Mouse (Mus musculus): Measurements from ENCODE around the gene Ccm2. TPM values are rescaled to one million over a fixed set of nuclear protein-coding genes. Genes with fewer than 3 reads are reported as not detected.

The Ccm2 gene
- polyA plus RNA-seq, 1 experiment from 2014 or later: 33.9 TPM

DNA sequence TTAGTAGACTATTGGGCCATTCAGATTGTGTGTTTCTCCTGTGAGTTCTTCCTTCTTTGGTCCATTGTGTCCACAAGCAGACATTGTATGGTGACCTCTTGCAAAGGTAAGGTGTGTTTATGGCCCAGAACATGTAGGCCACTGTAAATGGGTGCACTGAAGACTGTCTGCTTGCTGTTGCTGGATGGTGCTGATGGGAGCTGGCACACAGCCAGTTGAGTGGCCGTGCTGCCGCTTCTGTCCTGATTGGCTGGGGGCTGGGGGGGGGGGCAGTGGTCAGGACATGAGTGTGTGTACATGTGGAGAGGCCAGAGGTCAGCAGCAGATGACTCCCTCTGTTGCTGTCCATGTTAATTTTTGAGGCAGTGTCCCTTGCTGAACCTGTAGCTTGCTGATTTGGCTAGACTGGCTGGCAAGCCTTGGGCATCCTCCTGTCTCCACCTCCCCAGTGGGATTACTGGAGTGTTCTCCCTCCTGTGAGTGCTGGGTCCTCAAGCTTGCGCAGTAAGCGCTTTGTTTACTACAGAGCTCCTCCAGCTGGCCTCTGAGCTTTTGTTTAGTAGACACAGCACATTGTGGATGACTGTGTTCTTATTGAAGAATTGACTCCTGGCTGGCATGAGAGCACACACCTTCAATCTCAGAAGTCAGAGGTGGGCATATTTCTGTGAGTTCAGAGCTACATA lies 33.5 kb downstream of the Ccm2 start:
- peaks cover 9% of the 10 kb centered on the region; the same call in 1 of the 2 replicates for H3K4me1 ChIP-seq (ENCODE audit: insufficient read depth)
- H3K27me3 ChIP-seq (ENCODE audit: insufficient read depth, low read length): no peaks in the 10 kb centered on the region
- ATAC-seq (peak; percentile 29; the same call in 1 of the 2 replicates), DNase-seq (peak; percentile 40)
- no peak overlapping the region for H3K4me2 ChIP-seq (ENCODE audit: low read depth, low read length)
- H3K9me3 ChIP-seq (ENCODE audit: low read length): no peaks in the 10 kb centered on the region
- no peak overlapping the region for H3K27ac ChIP-seq (ENCODE audit: low read depth)
- no peak overlapping the region for H3K9ac ChIP-seq (replicated peaks)
- 70% methylated on average over 4 of the region's 4 CpGs for WGBS (ENCODE audit: insufficient replicate concordance)
- TF ChIP-seq EP300 (IDR thresholded peaks at IDR 0.05; ENCODE audit: low read depth) (no peak), CTCF (IDR thresholded peaks at IDR 0.05; ENCODE audit: low read depth) (no peak)
- H3K36me3 ChIP-seq (replicated peaks; ENCODE audit: insufficient read depth, low read length): peaks cover 41% of the 10 kb centered on the region
- no peak overlapping the region for H3K4me3 ChIP-seq (ENCODE audit: low read depth, low read length)

GRCm38 (mm10) chr11:6581560-6581959 lies 34.9 kb downstream of the Ccm2 start:
- no peak for ATAC-seq
- WGBS (ENCODE audit: insufficient replicate concordance): 78% methylated on average over 2 of the region's 2 CpGs
- H3K4me1 ChIP-seq (ENCODE audit: insufficient read depth): peaks cover 18% of the 10 kb centered on the region

GRCm38 (mm10) chr11:6585748-6586147 lies 39.1 kb downstream of the Ccm2 start:
- DNase-seq (no peak), ATAC-seq (no peak)
- H3K36me3 ChIP-seq (replicated peaks; ENCODE audit: insufficient read depth, low read length): peaks cover 57% of the 10 kb centered on the region
- H3K4me3 ChIP-seq (ENCODE audit: low read depth, low read length): no peak overlapping the region
- no peak overlapping the region for H3K9ac ChIP-seq (replicated peaks)
- H3K9me3 ChIP-seq (ENCODE audit: low read length): no peaks in the 10 kb centered on the region
- peaks cover 28% of the 10 kb centered on the region for H3K4me1 ChIP-seq (ENCODE audit: insufficient read depth)
- H3K27ac ChIP-seq (ENCODE audit: low read depth): peak overlapping the region; percentile 1
- H3K27me3 ChIP-seq (ENCODE audit: insufficient read depth, low read length): no peaks in the 10 kb centered on the region
- WGBS (ENCODE audit: insufficient replicate concordance): 86% methylated on average over 8 of the region's 8 CpGs
- TF ChIP-seq CTCF (IDR thresholded peaks at IDR 0.05; ENCODE audit: low read depth): no peak
- no peak for TF ChIP-seq EP300 (IDR thresholded peaks at IDR 0.05; ENCODE audit: low read depth)
- no peak overlapping the region for H3K4me2 ChIP-seq (ENCODE audit: low read depth, low read length)

More at GRCm38 (mm10) chr11:6581560-6581959, 34.9 kb downstream of the Ccm2 start:
- no peak overlapping the region for H3K9ac ChIP-seq (replicated peaks)
- no peak overlapping the region for H3K4me3 ChIP-seq (ENCODE audit: low read depth, low read length)
- no peaks in the 10 kb centered on the region for H3K9me3 ChIP-seq (ENCODE audit: low read length)
- TF ChIP-seq EP300 (IDR thresholded peaks at IDR 0.05; ENCODE audit: low read depth) (no peak), CTCF (IDR thresholded peaks at IDR 0.05; ENCODE audit: low read depth) (no peak)
- H3K4me2 ChIP-seq (ENCODE audit: low read depth, low read length): no peak overlapping the region
- H3K27me3 ChIP-seq (ENCODE audit: insufficient read depth, low read length): no peaks in the 10 kb centered on the region
- H3K36me3 ChIP-seq (replicated peaks; ENCODE audit: insufficient read depth, low read length): peaks cover 39% of the 10 kb centered on the region
- DNase-seq: peak; percentile 49
- no peak overlapping the region for H3K27ac ChIP-seq (ENCODE audit: low read depth)

GRCm38 (mm10) chr11:6586660-6587059 lies 40.0 kb downstream of the Ccm2 start:
- Histone ChIP-seq H3K4me2 (ENCODE audit: low read depth, low read length) (peak overlapping the region; percentile 29; the same call in 1 of the 2 replicates), H3K4me3 (ENCODE audit: low read depth, low read length) (no peak overlapping the region), H3K4me1 (ENCODE audit: insufficient read depth) (peaks cover 36% of the 10 kb centered on the region), H3K27me3 (ENCODE audit: insufficient read depth, low read length) (no peaks in the 10 kb centered on the region), H3K27ac (ENCODE audit: low read depth) (peak overlapping the region; percentile 67; the same call in 1 of the 2 replicates), H3K9ac (replicated peaks) (no peak overlapping the region), H3K36me3 (replicated peaks; ENCODE audit: insufficient read depth, low read length) (peaks cover 66% of the 10 kb centered on the region), H3K9me3 (ENCODE audit: low read length) (no peaks in the 10 kb centered on the region)
- WGBS (ENCODE audit: insufficient replicate concordance): 52% methylated on average over 3 of the region's 3 CpGs
- DNase-seq (peak; percentile 45), ATAC-seq (no peak)
- TF ChIP-seq EP300 (IDR thresholded peaks at IDR 0.05; ENCODE audit: low read depth) (peak; percentile 53; the same call in 1 of the 2 replicates), CTCF (IDR thresholded peaks at IDR 0.05; ENCODE audit: low read depth) (peak; percentile 52)

- TF ChIP-seq CTCF (IDR thresholded peaks at IDR 0.05; ENCODE audit: low read depth) (no peak), EP300 (IDR thresholded peaks at IDR 0.05; ENCODE audit: low read depth) (no peak)
- DNase-seq: no peak
- peak overlapping the region; percentile 67 for H3K27ac ChIP-seq (ENCODE audit: low read depth)
- H3K4me3 ChIP-seq (ENCODE audit: low read depth, low read length): no peak overlapping the region
- no peak overlapping the region for H3K9ac ChIP-seq (replicated peaks)
- 89% methylated on average over 7 of the region's 7 CpGs for WGBS (ENCODE audit: insufficient replicate concordance)
- peak overlapping the region; percentile 29 for H3K4me2 ChIP-seq (ENCODE audit: low read depth, low read length)
- no peaks in the 10 kb centered on the region for H3K27me3 ChIP-seq (ENCODE audit: insufficient read depth, low read length)
- no peaks in the 10 kb centered on the region for H3K9me3 ChIP-seq (ENCODE audit: low read length)
- H3K36me3 ChIP-seq (replicated peaks; ENCODE audit: insufficient read depth, low read length): peaks cover 73% of the 10 kb centered on the region
- H3K4me1 ChIP-seq (ENCODE audit: insufficient read depth): peaks cover 36% of the 10 kb centered on the region
- no peak for ATAC-seq
Observed at GRCm38 (mm10) chr11:6587249-6587940, 40.7 kb downstream of the Ccm2 start.

DNA sequence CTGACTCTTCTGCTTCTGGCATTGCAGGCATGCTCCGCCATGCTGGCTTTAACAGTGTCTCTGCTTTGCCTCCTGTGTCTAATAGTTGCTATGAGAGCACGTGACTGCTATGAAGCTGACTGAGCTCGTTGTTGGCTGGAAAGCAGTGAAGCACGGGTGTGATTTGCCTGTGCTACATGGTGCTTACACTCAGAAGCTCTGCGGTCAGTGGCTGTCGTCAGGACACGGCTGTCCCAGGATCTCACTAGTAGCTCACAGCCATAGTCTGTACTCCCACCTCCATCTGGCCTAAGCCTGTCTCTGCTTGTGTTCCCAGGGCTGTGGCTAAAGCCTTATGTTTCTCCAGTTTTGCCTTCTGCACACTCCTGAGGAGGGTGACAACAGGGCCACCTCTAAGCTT lies 41.6 kb downstream of the Ccm2 start:
- Histone ChIP-seq H3K36me3 (replicated peaks; ENCODE audit: insufficient read depth, low read length) (peaks cover 77% of the 10 kb centered on the region), H3K4me1 (ENCODE audit: insufficient read depth) (peaks cover 36% of the 10 kb centered on the region), H3K9me3 (ENCODE audit: low read length) (no peaks in the 10 kb centered on the region), H3K9ac (replicated peaks) (no peak overlapping the region), H3K4me3 (ENCODE audit: low read depth, low read length) (no peak overlapping the region), H3K27me3 (ENCODE audit: insufficient read depth, low read length) (no peaks in the 10 kb centered on the region), H3K27ac (ENCODE audit: low read depth) (no peak overlapping the region), H3K4me2 (ENCODE audit: low read depth, low read length) (no peak overlapping the region)
- WGBS (ENCODE audit: insufficient replicate concordance): 87% methylated on average over 7 of the region's 7 CpGs
- no peak for TF ChIP-seq CTCF (IDR thresholded peaks at IDR 0.05; ENCODE audit: low read depth)
- DNase-seq (no peak), ATAC-seq (no peak)
